Mouse (Mus musculus) midbrain, embryonic 10.5 days (tissue): Measurements from ENCODE around the gene Fbxo10. TPM values are rescaled to one million over a fixed set of nuclear protein-coding genes. Genes with fewer than 3 reads are reported as not detected.

Source experiments
- polyA plus RNA-seq: library from polyadenylated mRNA; unstranded; fragments of >200 nt; fragmentation: Nextera tagmentation; extraction: Ambion mirVana; gene quantifications from 2 replicates; pipeline ENCODE4 v1.2.1, GENCODE M21; 2016

Fbxo10 gene
- polyA plus RNA-seq, 1 experiment from 2014 or later, result 14.3 TPM

Other genes starting within 250 kb of the Fbxo10 start
- gene Grhpr, start 103.2 kb downstream of the Fbxo10 start, polyA plus RNA-seq, result 52.9 and 68.7 TPM in 2 replicates
- gene Zbtb5, start 72.2 kb downstream of the Fbxo10 start, polyA plus RNA-seq, result 34.5 and 39.4 TPM in 2 replicates
- 53.4 and 58.0 TPM in 2 replicates for gene Polr1e, start 66.0 kb downstream of the Fbxo10 start, polyA plus RNA-seq
- 196 and 220 TPM in 2 replicates for gene Tomm5, start 23.5 kb upstream of the Fbxo10 start, polyA plus RNA-seq
- gene Frmpd1, start 100.3 kb upstream of the Fbxo10 start, polyA plus RNA-seq, result 0.90 and 1.5 TPM in 2 replicates
- 19.3 and 20.7 TPM in 2 replicates for gene Trmt10b, start 212.5 kb upstream of the Fbxo10 start, polyA plus RNA-seq